Mouse (Mus musculus): Measurements from ENCODE around the gene Setd1a. TPM values are rescaled to one million over a fixed set of nuclear protein-coding genes. Genes with fewer than 3 reads are reported as not detected.
"Not testable (repeated sequence)": the region's sequence is repeated elsewhere in the genome, so short reads cannot be mapped to it uniquely, and the experiment has no call there.

Gene Setd1a
- total and polyA plus RNA-seq, 3 experiments: 8.6 to 18.5 (median 16.3) TPM

- H3K4me3 ChIP-seq; H3K36me3 ChIP-seq (ENCODE audit: control insufficient read depth, insufficient read depth, low read length); DNase-seq; intact Hi-C loops (cut with DNase I); H3K9ac ChIP-seq (ENCODE audit: low read depth, low read length); H3K27ac ChIP-seq; H3K27me3 ChIP-seq (ENCODE audit: control insufficient read depth, insufficient read depth, low read length); H3K79me2 ChIP-seq (replicated peaks; ENCODE audit: control insufficient read depth, insufficient read depth, low read length); H3K4me1 ChIP-seq (ENCODE audit: control insufficient read depth, insufficient read depth, low read length): not testable (repeated sequence)
- 81% methylated on average over 4 of the region's 4 CpGs for WGBS
- peak; percentile 15; the same call in 1 of the 2 replicates for TF ChIP-seq CTCF (IDR thresholded peaks at IDR 0.05)
These were observed 61.4 kb downstream of the Setd1a start for GRCm38 (mm10) chr7:127837878-127838277.

GRCm38 (mm10) chr7:127840031-127840430, 63.6 kb downstream of the Setd1a start:
- H3K79me2 ChIP-seq (replicated peaks; ENCODE audit: control insufficient read depth, insufficient read depth, low read length); H3K27me3 ChIP-seq (ENCODE audit: control insufficient read depth, insufficient read depth, low read length); H3K4me3 ChIP-seq; H3K4me1 ChIP-seq (ENCODE audit: control insufficient read depth, insufficient read depth, low read length); H3K27ac ChIP-seq; H3K36me3 ChIP-seq (ENCODE audit: control insufficient read depth, insufficient read depth, low read length); DNase-seq; H3K9ac ChIP-seq (ENCODE audit: low read depth, low read length); intact Hi-C loops (cut with DNase I): not testable (repeated sequence)
- WGBS: 90% methylated on average over 2 of the region's 2 CpGs
- 0 out of 2 replicates have a peak, but pooled peaks have one; percentile 3 for TF ChIP-seq CTCF (IDR thresholded peaks at IDR 0.05)

- 4% methylated on average over 15 of the region's 15 CpGs for WGBS
These were observed 64.4 kb downstream of the Setd1a start for GRCm38 (mm10) chr7:127840886-127841285.

GRCm38 (mm10) chr7:127841340-127842000, 65.0 kb downstream of the Setd1a start:
- Histone ChIP-seq H3K9ac (ENCODE audit: low read depth, low read length) (peak overlapping the region; percentile 76), H3K36me3 (ENCODE audit: control insufficient read depth, insufficient read depth, low read length) (peaks cover 3% of the 10 kb centered on the region), H3K27ac (peak overlapping the region; percentile 87), H3K27me3 (ENCODE audit: control insufficient read depth, insufficient read depth, low read length) (no peaks in the 10 kb centered on the region), H3K4me3 (peak overlapping the region; percentile 74), H3K4me1 (ENCODE audit: control insufficient read depth, insufficient read depth, low read length) (peaks cover 2% of the 10 kb centered on the region; the same call in 1 of the 2 replicates), H3K79me2 (replicated peaks; ENCODE audit: control insufficient read depth, insufficient read depth, low read length) (no peaks in the 10 kb centered on the region)
- DNase-seq: peak; percentile 95 to 96
- intact Hi-C loops (cut with DNase I): loop anchor here (1.0 kb wide), 1 partner anchor 41 kb away; the partner anchor contains the start of gene Hsd3b7
- 1% methylated on average over 46 of the region's 46 CpGs for WGBS
- peak; percentile 40 for TF ChIP-seq EP300 (IDR thresholded peaks at IDR 0.05; ENCODE audit: insufficient read depth, low read depth, low read length)
- no peak for TF ChIP-seq CTCF (IDR thresholded peaks at IDR 0.05)
- TF ChIP-seq POLR2A (IDR thresholded peaks at IDR 0.05; ENCODE audit: insufficient read depth, low read depth, low read length): peak; percentile 85

More at GRCm38 (mm10) chr7:127840886-127841285, 64.4 kb downstream of the Setd1a start:
- DNase-seq: peak in 1 of 2 experiments; percentile 65
- Histone ChIP-seq H3K27ac (peak overlapping the region; percentile 87), H3K27me3 (ENCODE audit: control insufficient read depth, insufficient read depth, low read length) (no peaks in the 10 kb centered on the region), H3K4me3 (peak overlapping the region; percentile 74), H3K9ac (ENCODE audit: low read depth, low read length) (peak overlapping the region; percentile 70), H3K36me3 (ENCODE audit: control insufficient read depth, insufficient read depth, low read length) (peaks cover 3% of the 10 kb centered on the region), H3K4me1 (ENCODE audit: control insufficient read depth, insufficient read depth, low read length) (peaks cover 2% of the 10 kb centered on the region; the same call in 1 of the 2 replicates), H3K79me2 (replicated peaks; ENCODE audit: control insufficient read depth, insufficient read depth, low read length) (no peaks in the 10 kb centered on the region)
- intact Hi-C loops (cut with DNase I): loop anchor here (1.0 kb wide), 1 partner anchor 41 kb away; the partner anchor contains the start of gene Hsd3b7
- TF ChIP-seq EP300 (IDR thresholded peaks at IDR 0.05; ENCODE audit: insufficient read depth, low read depth, low read length): no peak
- no peak for TF ChIP-seq CTCF (IDR thresholded peaks at IDR 0.05)
- TF ChIP-seq POLR2A (IDR thresholded peaks at IDR 0.05; ENCODE audit: insufficient read depth, low read depth, low read length): no peak

GRCm38 (mm10) chr7:127842001-127842718, 65.7 kb downstream of the Setd1a start:
- peak overlapping the region; percentile 87 for H3K27ac ChIP-seq
- H3K4me1 ChIP-seq (ENCODE audit: control insufficient read depth, insufficient read depth, low read length): peaks cover 2% of the 10 kb centered on the region; the same call in 1 of the 2 replicates
- H3K36me3 ChIP-seq (ENCODE audit: control insufficient read depth, insufficient read depth, low read length): peaks cover 3% of the 10 kb centered on the region
- peak overlapping the region; percentile 74 for H3K4me3 ChIP-seq
- no peak; the same call in 1 of the 2 replicates for TF ChIP-seq EP300 (IDR thresholded peaks at IDR 0.05; ENCODE audit: insufficient read depth, low read depth, low read length)
- peak; percentile 97 for TF ChIP-seq POLR2A (IDR thresholded peaks at IDR 0.05; ENCODE audit: insufficient read depth, low read depth, low read length)
- under 1% methylated on average over 40 of the region's 40 CpGs for WGBS
- H3K79me2 ChIP-seq (replicated peaks; ENCODE audit: control insufficient read depth, insufficient read depth, low read length): no peaks in the 10 kb centered on the region
- peak; percentile 82 to 87 for DNase-seq
- H3K9ac ChIP-seq (ENCODE audit: low read depth, low read length): peak overlapping the region; percentile 76
- intact Hi-C loops (cut with DNase I): loop anchor here (1.0 kb wide), 2 partner anchors 27 to 33 kb away; no protein-coding TSS in a partner anchor
- H3K27me3 ChIP-seq (ENCODE audit: control insufficient read depth, insufficient read depth, low read length): no peaks in the 10 kb centered on the region

Other genes starting within 250 kb of the Setd1a start
- not detected for gene Tmem265, start 215.3 kb upstream of the Setd1a start, total RNA-seq (2021)
- gene Tmem265, start 215.3 kb upstream of the Setd1a start, polyA plus RNA-seq (2012; rRNA removed): not detected in 2 replicates
- gene Phkg2, start 203.3 kb upstream of the Setd1a start, total RNA-seq (2021): 10 to 100 TPM; 13.9 to 17.5 TPM
- 30.1 and 40.1 TPM in 2 replicates for gene Phkg2, start 203.3 kb upstream of the Setd1a start, polyA plus RNA-seq (2012; rRNA removed)
- 10 to 100 TPM; 10.4 to 11.7 TPM for gene Ccdc189, start 188.1 kb upstream of the Setd1a start, total RNA-seq (2021)
- 10.6 and 11.4 TPM in 2 replicates for gene Ccdc189, start 188.1 kb upstream of the Setd1a start, polyA plus RNA-seq (2012; rRNA removed)
- 10 to 100 TPM; 41.0 to 44.8 TPM for gene Rnf40, start 187.9 kb upstream of the Setd1a start, total RNA-seq (2021)
- gene Rnf40, start 187.9 kb upstream of the Setd1a start, polyA plus RNA-seq (2012; rRNA removed): 18.2 and 27.3 TPM in 2 replicates
- 10 to 100 TPM; 17.7 to 24.9 TPM for gene Zfp629, start 160.9 kb upstream of the Setd1a start, total RNA-seq (2021)
- gene Zfp629, start 160.9 kb upstream of the Setd1a start, polyA plus RNA-seq (2012; rRNA removed): 12.5 and 20.9 TPM in 2 replicates
- 10 to 100 TPM; 34.1 to 34.5 TPM for gene Bcl7c, start 67.7 kb upstream of the Setd1a start, total RNA-seq (2021)
- gene Bcl7c, start 67.7 kb upstream of the Setd1a start, polyA plus RNA-seq (2012; rRNA removed): 13.5 and 13.6 TPM in 2 replicates
- 1 to 10 TPM; 6.6 to 8.7 TPM for gene Ctf1, start 63.9 kb upstream of the Setd1a start, total RNA-seq (2021)
- 15.3 and 24.5 TPM in 2 replicates for gene Ctf1, start 63.9 kb upstream of the Setd1a start, polyA plus RNA-seq (2012; rRNA removed)
- gene Ctf2, start 44.5 kb upstream of the Setd1a start, total RNA-seq (2021): not detected
- gene Ctf2, start 44.5 kb upstream of the Setd1a start, polyA plus RNA-seq (2012; rRNA removed): not detected in 2 replicates
- 1 to 10 TPM; 3.3 to 3.4 TPM for gene Fbxl19, start 32.1 kb upstream of the Setd1a start, total RNA-seq (2021)
- 4.1 and 4.8 TPM in 2 replicates for gene Fbxl19, start 32.1 kb upstream of the Setd1a start, polyA plus RNA-seq (2012; rRNA removed)
- gene Orai3, start 6.9 kb upstream of the Setd1a start, total RNA-seq (2021): 10 to 100 TPM; 21.9 to 23.5 TPM
- gene Orai3, start 6.9 kb upstream of the Setd1a start, polyA plus RNA-seq (2012; rRNA removed): 27.5 and 31.7 TPM in 2 replicates
- gene Gm49388, start 8.9 kb downstream of the Setd1a start, total RNA-seq (2021): 1 to 10 TPM; 1.6 to 2.6 TPM
- not detected in 2 replicates for gene Gm49388, start 8.9 kb downstream of the Setd1a start, polyA plus RNA-seq (2012; rRNA removed)
- gene Hsd3b7, start 23.9 kb downstream of the Setd1a start, total RNA-seq (2021): 10 to 100 TPM in 1 of 2 experiments, 1 to 10 TPM in 1; 9.8 to 12.9 TPM
- gene Hsd3b7, start 23.9 kb downstream of the Setd1a start, polyA plus RNA-seq (2012; rRNA removed): 37.0 and 45.0 TPM in 2 replicates
- gene Stx4a, start 47.6 kb downstream of the Setd1a start, total RNA-seq (2021): 10 to 100 TPM; 68.4 to 71.9 TPM
- gene Stx4a, start 47.6 kb downstream of the Setd1a start, polyA plus RNA-seq (2012; rRNA removed): 79.3 and 83.0 TPM in 2 replicates
- gene Stx1b, start 47.9 kb downstream of the Setd1a start, total RNA-seq (2021): 1 to 10 TPM in 1 of 2 experiments, under 1 TPM in 1; 0.77 to 1.1 TPM
- gene Stx1b, start 47.9 kb downstream of the Setd1a start, polyA plus RNA-seq (2012; rRNA removed): 3.8 and 4.0 TPM in 2 replicates
- gene Zfp646, start 99.6 kb downstream of the Setd1a start, total RNA-seq (2021): 10 to 100 TPM; 17.7 to 18.9 TPM
- gene Zfp646, start 99.6 kb downstream of the Setd1a start, polyA plus RNA-seq (2012; rRNA removed): 8.0 and 11.8 TPM in 2 replicates
- 1 to 10 TPM; 3.4 to 4.1 TPM for gene Zfp668, start 100.2 kb downstream of the Setd1a start, total RNA-seq (2021)
- gene Zfp668, start 100.2 kb downstream of the Setd1a start, polyA plus RNA-seq (2012; rRNA removed): 2.2 and 2.7 TPM in 2 replicates
- gene Prss53, start 114.3 kb downstream of the Setd1a start, total RNA-seq (2021): 1 to 10 TPM in 1 of 2 experiments, under 1 TPM in 1; 0.76 to 1.2 TPM
- 3.8 TPM in 2 replicates for gene Prss53, start 114.3 kb downstream of the Setd1a start, polyA plus RNA-seq (2012; rRNA removed)
- gene Gm21974, start 118.8 kb downstream of the Setd1a start, total RNA-seq (2021): not detected
- gene Gm21974, start 118.8 kb downstream of the Setd1a start, polyA plus RNA-seq (2012; rRNA removed): not detected in 2 replicates
- gene Vkorc1, start 118.9 kb downstream of the Setd1a start, total RNA-seq (2021): 10 to 100 TPM; 16.2 to 17.7 TPM
- 59.2 and 90.0 TPM in 2 replicates for gene Vkorc1, start 118.9 kb downstream of the Setd1a start, polyA plus RNA-seq (2012; rRNA removed)
- 100 to 1,000 TPM; 104 to 131 TPM for gene Bckdk, start 127.4 kb downstream of the Setd1a start, total RNA-seq (2021)
- 165 and 210 TPM in 2 replicates for gene Bckdk, start 127.4 kb downstream of the Setd1a start, polyA plus RNA-seq (2012; rRNA removed)
- gene Kat8, start 135.8 kb downstream of the Setd1a start, total RNA-seq (2021): 10 to 100 TPM; 13.8 to 14.6 TPM
- gene Kat8, start 135.8 kb downstream of the Setd1a start, polyA plus RNA-seq (2012; rRNA removed): 10.1 and 16.9 TPM in 2 replicates
- not detected for gene Prss8, start 153.4 kb downstream of the Setd1a start, total RNA-seq (2021)
- 1.1 TPM in 1 of 2 replicates, not detected in the other for gene Prss8, start 153.4 kb downstream of the Setd1a start, polyA plus RNA-seq (2012; rRNA removed)
- gene Prss36, start 170.1 kb downstream of the Setd1a start, total RNA-seq (2021): 1 to 10 TPM; 6.0 to 9.7 TPM
- gene Prss36, start 170.1 kb downstream of the Setd1a start, polyA plus RNA-seq (2012; rRNA removed): 21.4 and 23.1 TPM in 2 replicates
- gene Fus, start 190.8 kb downstream of the Setd1a start, total RNA-seq (2021): 100 to 1,000 TPM; 151 to 181 TPM
- gene Fus, start 190.8 kb downstream of the Setd1a start, polyA plus RNA-seq (2012; rRNA removed): 222 and 261 TPM in 2 replicates
- 1 to 10 TPM; 6.9 to 8.8 TPM for gene Pycard, start 217.2 kb downstream of the Setd1a start, total RNA-seq (2021)
- gene Pycard, start 217.2 kb downstream of the Setd1a start, polyA plus RNA-seq (2012; rRNA removed): 28.3 and 32.8 TPM in 2 replicates
- gene Trim72, start 227.3 kb downstream of the Setd1a start, total RNA-seq (2021): 100 to 1,000 TPM; 252 to 303 TPM
- 218 and 278 TPM in 2 replicates for gene Trim72, start 227.3 kb downstream of the Setd1a start, polyA plus RNA-seq (2012; rRNA removed)